Mouse (Mus musculus) gastrocnemius, postnatal 36 days (tissue): ENCODE data around the gene Golt1b. TPM values are rescaled to one million over a fixed set of nuclear protein-coding genes. Genes with fewer than 3 reads are reported as not detected.

Experiments
- total RNA-seq, 2 experiments: library from RNA; stranded (reverse); gene quantifications; 2 replicates each; pipeline ENCODE4 v1.2.3; 2021

The Golt1b gene
- total RNA-seq, 2 experiments from 2014 or later = 14.2 to 16.9 TPM

Other genes starting within 250 kb of the Golt1b start
- gene Slco1a6, start 178.7 kb upstream of the Golt1b start, total RNA-seq = not detected
- gene Iapp, start 88.8 kb upstream of the Golt1b start, total RNA-seq = not detected
- gene Slco1a5, start 64.2 kb upstream of the Golt1b start, total RNA-seq = not detected
- gene Pyroxd1, start 41.6 kb upstream of the Golt1b start, total RNA-seq = 1 to 10 TPM; 8.0 to 8.3 TPM
- 1 to 10 TPM; 4.8 to 6.2 TPM for gene Recql, start 134 bp upstream of the Golt1b start, total RNA-seq
- not detected for gene Spx, start 26.2 kb downstream of the Golt1b start, total RNA-seq
- under 1 TPM in 1 of 2 experiments, not detected in 1; 0.76 TPM for gene Gys2, start 85.9 kb downstream of the Golt1b start, total RNA-seq
- 100 to 1,000 TPM; 236 to 395 TPM for gene Ldhb, start 120.7 kb downstream of the Golt1b start, total RNA-seq
- 10 to 100 TPM in 1 of 2 experiments, 1 to 10 TPM in 1; 6.4 to 10.8 TPM for gene Kcnj8, start 184.4 kb downstream of the Golt1b start, total RNA-seq